Mouse (Mus musculus): ENCODE data around the gene Mex3a. TPM values are rescaled to one million over a fixed set of nuclear protein-coding genes. Genes with fewer than 3 reads are reported as not detected.

The Mex3a gene
- polyA plus RNA-seq, 1 experiment from 2014 or later: 42.6 TPM

DNA sequence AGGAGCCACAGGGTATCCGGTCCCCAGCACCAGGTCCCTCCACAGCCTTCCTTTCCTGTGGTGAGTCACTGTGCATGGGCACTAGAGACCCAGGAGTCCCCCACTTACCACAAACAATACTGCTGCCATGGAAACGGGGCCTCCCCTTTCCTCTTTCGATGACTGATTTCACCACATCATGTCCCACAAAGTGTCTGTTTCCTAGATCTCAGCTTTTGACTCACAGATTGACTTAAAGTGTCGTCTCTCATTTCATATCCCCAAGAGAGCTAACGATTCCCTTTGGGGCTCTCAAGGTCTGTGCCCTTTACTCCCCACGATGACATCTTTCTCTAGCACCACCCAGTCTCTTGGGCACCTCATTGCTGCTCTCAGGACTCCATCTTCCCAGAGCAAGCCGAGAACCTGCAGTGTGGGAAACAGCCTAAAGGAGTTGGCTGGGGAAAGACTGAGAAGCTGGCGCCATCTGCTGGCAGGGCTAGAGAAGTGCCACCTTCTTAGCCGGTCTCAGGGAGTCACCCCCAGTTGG lies 10.3 kb upstream of the Mex3a start:
- no peak for DNase-seq (ENCODE audit: low read depth, low spot score)
- ChIA-PET POLR2A (interaction anchor here (0.8 to 3.4 kb wide), 5 partner anchors 12 to 113 kb away, joined by 3 to 29 read pairs (median 12); no protein-coding TSS in a partner anchor), CTCF (interaction anchor here (0.8 to 23.7 kb wide), 13 partner anchors 9 to 115 kb away, joined by 3 to 484 read pairs (median 9); partner anchors contain the start of genes Lmna and Pmf1)
- ATAC-seq: peak; percentile 19
- in situ Hi-C loops (cut with MboI; ENCODE audit: low pct_unique_long_range_greater_than_20kb): loop anchor here (5.0 kb wide), 2 partner anchors 35 to 115 kb away; no protein-coding TSS in a partner anchor
- H3K27me3 ChIP-seq: no peaks in the 10 kb centered on the region
- no peak for TF ChIP-seq CTCF (IDR thresholded peaks at IDR 0.05)

DNA sequence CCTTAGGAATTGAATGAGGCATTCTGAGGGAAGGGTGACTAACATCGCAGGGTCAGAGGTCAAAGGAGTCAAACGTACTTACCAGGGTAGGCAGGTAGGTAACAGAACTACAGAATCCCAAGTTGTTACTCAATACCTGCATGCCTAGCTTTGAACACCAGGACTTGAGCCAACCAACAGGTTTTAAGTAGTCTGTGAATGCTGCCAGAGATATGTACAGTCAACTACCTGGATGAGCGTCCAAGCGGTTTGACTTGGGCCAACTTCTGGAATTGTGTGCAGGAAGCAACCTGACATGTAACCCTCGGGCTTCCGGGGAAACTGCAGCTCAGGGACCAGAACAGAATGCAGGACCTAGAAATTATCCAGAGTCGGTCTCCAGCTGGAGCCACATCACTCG lies 9.2 kb upstream of the Mex3a start:
- TF ChIP-seq CTCF (IDR thresholded peaks at IDR 0.05): no peak
- CTCF ChIA-PET: interaction anchor here (0.9 to 23.7 kb wide), 7 partner anchors 8 to 116 kb away, joined by 3 to 484 read pairs (median 13); partner anchors contain the start of gene Lmna
- ATAC-seq: no peak
- DNase-seq (ENCODE audit: low read depth, low spot score): no peak
- H3K27me3 ChIP-seq: no peaks in the 10 kb centered on the region
- POLR2A ChIA-PET: interaction anchor here (1.0 to 3.4 kb wide), 3 partner anchors 13 to 39 kb away, joined by 3 to 19 read pairs (median 13); no protein-coding TSS in a partner anchor
- in situ Hi-C loops (cut with MboI; ENCODE audit: low pct_unique_long_range_greater_than_20kb): loop anchor here (5.0 kb wide), 2 partner anchors 36 to 116 kb away; no protein-coding TSS in a partner anchor

DNA sequence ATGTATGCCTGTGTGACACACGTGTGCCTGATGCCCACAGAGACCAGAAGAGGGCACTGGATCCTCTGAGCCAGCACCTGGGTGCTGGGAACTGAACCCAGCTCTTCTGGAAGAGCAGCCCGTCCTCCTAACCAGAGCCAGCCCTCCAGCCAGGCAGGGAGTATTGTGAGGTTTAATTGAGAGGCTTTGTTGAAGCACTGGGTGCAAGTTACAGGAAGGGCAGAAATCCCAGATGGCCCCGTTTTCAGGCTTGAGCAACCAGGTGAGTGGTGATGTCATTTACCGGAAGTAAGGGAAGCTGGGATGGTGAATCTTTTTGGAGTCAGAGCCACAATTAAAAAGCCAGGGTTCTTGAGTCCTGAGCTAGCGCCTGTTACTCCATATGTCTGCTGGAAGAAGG lies 7.2 kb upstream of the Mex3a start:
- in situ Hi-C loops (cut with MboI; ENCODE audit: low pct_unique_long_range_greater_than_20kb): no loop called here
- ATAC-seq: no peak
- no peak for TF ChIP-seq CTCF (IDR thresholded peaks at IDR 0.05)
- H3K27me3 ChIP-seq: no peaks in the 10 kb centered on the region
- ChIA-PET CTCF (interaction anchor here (1.0 to 23.7 kb wide), 4 partner anchors 9 to 118 kb away, joined by 4 to 484 read pairs (median 5); no protein-coding TSS in a partner anchor), POLR2A (interaction anchor here (1.2 to 3.4 kb wide), 4 partner anchors 22 to 117 kb away, joined by 3 to 13 read pairs (median 10); no protein-coding TSS in a partner anchor)
- no peak for DNase-seq (ENCODE audit: low read depth, low spot score)

DNA sequence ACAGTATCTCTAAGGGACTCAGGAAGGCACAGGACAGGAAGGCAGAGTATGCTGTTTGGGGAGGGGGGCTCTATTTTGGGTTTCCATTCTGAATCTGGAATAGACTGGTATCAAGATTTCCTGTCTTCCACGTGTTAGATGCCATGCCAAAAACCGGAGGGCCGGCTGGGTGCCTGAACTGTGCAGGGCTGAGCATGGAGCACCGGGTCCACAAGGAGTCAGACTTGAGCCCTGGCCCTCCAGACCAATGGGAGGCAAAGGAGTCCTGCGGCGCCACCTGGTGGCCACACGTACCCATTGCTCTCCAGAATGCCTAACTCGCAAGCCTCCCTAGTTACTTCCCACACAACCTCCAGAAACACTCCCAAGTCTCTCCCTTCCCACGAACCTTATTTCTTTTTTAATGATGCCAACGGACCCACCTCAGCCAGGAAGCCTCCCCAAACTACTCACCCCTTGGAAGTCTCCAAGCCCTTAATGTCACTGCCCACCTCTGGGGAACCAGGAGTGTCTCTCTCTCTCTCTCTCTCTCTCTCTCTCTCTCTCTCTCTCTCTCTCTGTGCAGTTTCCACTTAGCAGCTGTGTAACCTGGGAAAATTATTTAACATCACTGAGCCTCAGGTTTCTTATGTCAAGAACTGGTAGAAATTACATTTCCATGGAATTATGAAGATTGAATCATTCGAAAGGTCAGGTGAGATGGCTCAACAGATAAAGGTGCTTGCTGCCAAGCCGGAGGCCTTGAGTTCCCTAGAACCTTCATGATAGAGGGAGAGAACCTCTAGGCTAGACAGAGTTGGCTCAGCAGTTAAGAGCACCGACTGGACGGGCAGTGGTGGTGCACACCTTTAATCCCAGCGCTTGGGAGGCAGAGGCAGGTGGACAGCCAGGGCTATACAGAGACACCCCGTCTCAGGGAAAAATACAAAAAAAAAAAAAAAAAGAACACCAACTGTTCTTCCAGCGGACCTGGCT lies 5.8 kb upstream of the Mex3a start:
- peak; percentile 60 for ATAC-seq
- no peak for TF ChIP-seq CTCF (IDR thresholded peaks at IDR 0.05)
- CTCF ChIA-PET: interaction anchor here (0.6 to 23.7 kb wide), 7 partner anchors 10 to 120 kb away, joined by 3 to 484 read pairs (median 5); no protein-coding TSS in a partner anchor
- POLR2A ChIA-PET: interaction anchor here (0.7 to 3.4 kb wide), 6 partner anchors 23 to 118 kb away, joined by 3 to 13 read pairs (median 6); no protein-coding TSS in a partner anchor
- in situ Hi-C loops (cut with MboI; ENCODE audit: low pct_unique_long_range_greater_than_20kb): no loop called here
- peak; percentile 81 for DNase-seq (ENCODE audit: low read depth, low spot score)
- no peaks in the 10 kb centered on the region for H3K27me3 ChIP-seq

DNA sequence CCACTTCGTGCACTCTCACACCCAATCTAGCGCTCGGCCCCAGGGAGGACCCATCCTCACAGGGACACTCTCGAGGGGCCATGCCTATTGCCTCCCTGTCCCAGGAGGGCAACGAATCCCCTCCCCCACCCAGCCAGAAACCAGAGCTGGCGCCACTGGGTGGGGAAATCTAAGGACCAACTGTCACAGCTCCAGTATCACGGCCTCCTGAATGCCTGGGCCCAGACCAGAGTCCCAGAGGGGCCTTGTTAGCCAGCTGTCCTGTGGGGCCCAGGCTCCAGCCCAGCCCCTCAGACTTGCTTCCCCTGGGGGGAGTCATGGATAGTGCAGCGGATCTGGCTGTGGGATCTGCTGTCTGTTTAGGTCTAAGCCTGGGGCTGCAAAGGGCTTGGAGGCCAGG lies 4.6 kb upstream of the Mex3a start:
- TF ChIP-seq CTCF (IDR thresholded peaks at IDR 0.05): no peak
- ChIA-PET POLR2A (interaction anchor here (0.7 to 0.9 kb wide), 3 partner anchors 24 to 149 kb away, joined by 3 read pairs; no protein-coding TSS in a partner anchor), CTCF (interaction anchor here (0.9 to 23.7 kb wide), 3 partner anchors 43 to 121 kb away, joined by 3 to 484 read pairs (median 5); no protein-coding TSS in a partner anchor)
- in situ Hi-C loops (cut with MboI; ENCODE audit: low pct_unique_long_range_greater_than_20kb): no loop called here
- no peak for ATAC-seq
- DNase-seq (ENCODE audit: low read depth, low spot score): no peak
- no peaks in the 10 kb centered on the region for H3K27me3 ChIP-seq

DNA sequence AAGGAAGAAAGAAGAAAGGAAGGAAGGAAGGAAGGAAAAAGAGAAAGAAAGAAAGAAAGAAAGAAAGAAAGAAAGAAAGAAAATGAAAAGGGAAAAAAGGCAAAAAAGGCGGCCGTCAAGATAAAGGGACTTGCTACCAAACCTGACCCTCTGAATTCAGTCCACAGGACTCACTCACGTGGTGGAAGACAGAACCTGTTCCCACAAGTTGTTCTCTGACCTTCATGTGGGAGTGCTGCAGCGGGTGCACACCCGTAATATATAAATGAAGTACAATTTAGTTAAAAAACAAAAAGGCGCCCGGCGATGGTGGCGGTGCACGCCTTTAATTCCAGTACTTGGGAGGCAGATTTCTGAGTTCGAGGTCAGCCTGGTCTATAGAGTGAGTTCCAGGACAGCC lies 3.5 kb upstream of the Mex3a start:
- DNase-seq (ENCODE audit: low read depth, low spot score) (no peak), ATAC-seq (no peak)
- CTCF ChIA-PET: interaction anchor here (23.7 kb wide), 1 partner anchor 44 kb away, joined by 484 read pairs; no protein-coding TSS in a partner anchor
- POLR2A ChIA-PET: no interaction called here
- TF ChIP-seq CTCF (IDR thresholded peaks at IDR 0.05): no peak
- no peaks in the 10 kb centered on the region for H3K27me3 ChIP-seq
- in situ Hi-C loops (cut with MboI; ENCODE audit: low pct_unique_long_range_greater_than_20kb): no loop called here

DNA sequence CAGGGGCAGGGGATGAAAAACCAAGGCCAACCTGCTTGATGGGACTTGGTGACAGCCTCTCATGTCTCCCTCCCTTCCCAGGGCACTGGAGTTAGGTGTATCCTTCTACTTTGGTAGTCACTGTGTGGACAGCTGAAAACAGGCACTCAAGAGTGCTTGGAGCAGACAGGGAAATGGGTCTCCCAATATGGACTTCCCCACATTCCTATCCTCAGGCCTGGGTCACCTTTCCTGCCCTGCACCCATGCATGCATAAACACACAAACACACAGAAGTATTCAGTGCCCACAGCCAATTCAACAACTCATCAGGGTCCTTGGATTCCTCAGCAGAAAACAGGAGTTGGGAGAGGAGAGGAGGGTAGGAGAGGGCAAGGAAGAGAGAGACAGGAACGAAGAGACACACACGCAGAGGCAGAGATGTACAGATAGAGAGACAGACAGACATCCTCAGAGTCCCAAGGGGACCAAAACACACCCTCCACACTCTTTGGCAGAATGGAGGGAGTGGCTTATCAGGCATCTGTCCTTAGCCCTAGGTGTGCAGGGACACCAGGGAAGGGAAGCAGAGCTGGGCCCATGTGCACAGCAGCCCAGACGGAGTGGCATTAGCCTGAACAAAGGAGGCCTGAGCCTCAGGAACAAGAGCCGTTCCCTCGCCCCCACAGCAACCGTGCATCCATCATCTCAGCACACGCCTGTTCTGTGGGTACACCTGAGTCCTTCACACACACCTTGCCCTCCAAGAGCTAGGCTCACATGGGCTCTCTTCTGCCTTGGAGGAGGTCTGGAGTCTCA lies 2.8 kb upstream of the Mex3a start:
- POLR2A ChIA-PET: interaction anchor here (1.0 to 2.2 kb wide), 4 partner anchors 27 to 193 kb away, joined by 5 to 9 read pairs (median 6); partner anchors contain the start of genes Smg5 and Tmem79
- TF ChIP-seq CTCF (IDR thresholded peaks at IDR 0.05): no peak
- ATAC-seq (no peak), DNase-seq (ENCODE audit: low read depth, low spot score) (no peak)
- no peaks in the 10 kb centered on the region for H3K27me3 ChIP-seq
- CTCF ChIA-PET: interaction anchor here (0.9 to 23.7 kb wide), 6 partner anchors 13 to 74 kb away, joined by 3 to 484 read pairs (median 4); no protein-coding TSS in a partner anchor
- in situ Hi-C loops (cut with MboI; ENCODE audit: low pct_unique_long_range_greater_than_20kb): no loop called here

DNA sequence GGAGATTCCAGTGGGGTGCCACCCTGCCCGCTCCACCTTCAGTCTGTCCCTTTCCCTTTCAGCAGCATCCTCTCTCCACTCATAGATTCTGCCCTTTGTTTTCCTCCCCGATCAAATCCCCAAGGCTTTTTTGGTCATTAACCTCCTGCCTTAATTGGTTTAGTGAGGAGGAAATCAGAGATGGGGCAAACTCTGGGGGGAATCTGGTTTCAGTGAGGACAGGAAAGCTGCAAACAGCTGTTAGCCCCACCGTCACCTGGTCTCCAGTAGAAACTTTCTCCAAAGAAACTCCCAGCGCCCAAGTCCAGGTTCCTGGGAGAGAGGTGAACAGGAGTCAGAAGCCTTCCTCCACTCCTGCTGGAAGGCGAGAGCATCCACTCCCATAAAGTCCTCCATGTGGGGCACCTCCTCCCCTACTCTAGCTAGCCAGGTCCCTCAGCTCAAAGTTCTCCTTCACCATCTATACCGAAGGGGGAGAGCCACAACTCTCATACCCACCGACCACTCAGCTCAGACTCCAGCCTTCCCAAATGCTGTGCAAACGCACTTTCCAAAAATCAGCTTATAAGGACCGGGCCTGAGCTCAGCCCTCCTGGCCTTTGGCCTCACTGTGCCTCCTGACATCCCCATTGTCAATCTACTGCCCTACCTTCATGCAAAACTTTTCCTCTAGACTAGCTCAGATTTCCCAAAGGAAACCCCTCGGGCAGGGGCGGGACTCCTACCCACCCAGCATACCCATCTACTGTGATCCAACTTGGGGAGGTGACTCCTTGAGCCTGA lies 1.9 kb upstream of the Mex3a start:
- DNase-seq (ENCODE audit: low read depth, low spot score): no peak

More for the DNA sequence above, 1.9 kb upstream of the Mex3a start:
- no peak for TF ChIP-seq CTCF (IDR thresholded peaks at IDR 0.05)
- ATAC-seq: no peak
- ChIA-PET CTCF (interaction anchor here (0.9 to 23.7 kb wide), 9 partner anchors 9 to 123 kb away, joined by 3 to 484 read pairs (median 4); no protein-coding TSS in a partner anchor), POLR2A (interaction anchor here (1.0 to 2.3 kb wide), 9 partner anchors 10 to 194 kb away, joined by 3 to 9 read pairs (median 5); partner anchors contain the start of genes Smg5, Tmem79 and Ubqln4)
- no peaks in the 10 kb centered on the region for H3K27me3 ChIP-seq
- in situ Hi-C loops (cut with MboI; ENCODE audit: low pct_unique_long_range_greater_than_20kb): no loop called here
